Mouse (Mus musculus) brain, embryonic 14.5 days (tissue): Measurements from ENCODE around the gene Tcf7l2.

Experiments used
- CTCF ChIP-seq: fragments of 200-500 bp; IDR thresholded peaks from 2 replicates; pipeline ENCODE4 v1.5.1; 2012; ENCODE audit warnings: inconsistent platforms, mild to moderate bottlenecking, moderate library complexity, borderline replicate concordance; ENCODE audit not compliant: insufficient read depth, insufficient read length; ENCODE audit errors: extremely low read depth
- POLR2A ChIP-seq: fragments of 200-500 bp; IDR thresholded peaks from 2 replicates; pipeline ENCODE4 v1.6.1; 2012; ENCODE audit warnings: mild to moderate bottlenecking, inconsistent platforms, borderline replicate concordance; ENCODE audit not compliant: poor library complexity, insufficient read depth, insufficient read length, severe bottlenecking; ENCODE audit errors: extremely low read depth

GRCm38 (mm10) chr19:55868597-55868996 lies 127.0 kb downstream of the Tcf7l2 start:
- TF ChIP-seq CTCF (no peak), POLR2A (no peak)
